Mouse (Mus musculus): Measurements from ENCODE around the gene Asb3.

- TF ChIP-seq EP300 (IDR thresholded peaks at IDR 0.05; ENCODE audit: low read depth), result no peak
- TF ChIP-seq CTCF (IDR thresholded peaks at IDR 0.05; ENCODE audit: low read depth), result no peak
Measured at GRCm38 (mm10) chr11:30928498-30928897, 43.3 kb downstream of the Asb3 start.
